Mouse (Mus musculus) heart, postnatal 0 days (tissue): ENCODE measurements around the gene Mul1. TPM values are rescaled to one million over a fixed set of nuclear protein-coding genes. Genes with fewer than 3 reads are reported as not detected.
A peak's percentile ranks its signal among the peaks of the same experiment; 100 is the strongest.

ENCODE experiments used
- ATAC-seq: fragments of 200-750 bp; cut with Nextera tagmentation; 2 replicates; pipeline ENCODE4 v1.8.0; 2017; ENCODE audit warnings: low read depth, moderate number of reproducible peaks, moderate library complexity; ENCODE audit not compliant: insufficient read depth
- DNase-seq: peaks from one replicate; pipeline ENCODE4 v3.0.0-alpha.2; 2016; ENCODE audit warnings: low spot score
- H3K27ac ChIP-seq: fragments of 300-500 bp; sonication (generic); 2 replicates; pipeline ENCODE4 v1.5.1; 2014; ENCODE audit warnings: low read depth, mild to moderate bottlenecking
- H3K27me3 ChIP-seq: fragments of 300-500 bp; sonication (generic); 2 replicates; pipeline ENCODE4 v1.6.1; 2014; ENCODE audit warnings: low read length, mixed read lengths; ENCODE audit not compliant: control insufficient read depth, insufficient read depth
- H3K36me3 ChIP-seq: fragments of 300-500 bp; sonication (generic); replicated peaks from 2 replicates; pipeline ENCODE4 v1.6.1; 2014; ENCODE audit warnings: low read length, mixed read lengths; ENCODE audit not compliant: control insufficient read depth, insufficient read depth
- H3K4me1 ChIP-seq: fragments of 300-500 bp; sonication (generic); 2 replicates; pipeline ENCODE4 v1.6.1; 2014; ENCODE audit warnings: antibody characterized with exemption; ENCODE audit not compliant: control insufficient read depth, insufficient read depth
- H3K4me2 ChIP-seq: fragments of 300-500 bp; sonication (generic); 2 replicates; pipeline ENCODE4 v1.6.1; 2014; ENCODE audit warnings: low read depth, mild to moderate bottlenecking, low read length, moderate library complexity
- H3K4me3 ChIP-seq: fragments of 300-500 bp; sonication (generic); 2 replicates; pipeline ENCODE4 v1.5.1; 2014; ENCODE audit warnings: low read depth, low read length
- H3K9ac ChIP-seq: fragments of 300-500 bp; sonication (generic); replicated peaks from 2 replicates; pipeline ENCODE4 v1.6.1; 2014; ENCODE audit warnings: low read depth, low read length, mixed read lengths
- H3K9me3 ChIP-seq: fragments of 300-500 bp; sonication (generic); replicated peaks from 2 replicates; pipeline ENCODE4 v1.6.1; 2016; ENCODE audit warnings: low read length; ENCODE audit not compliant: control insufficient read depth
- CTCF ChIP-seq: IDR thresholded peaks from 2 replicates; pipeline ENCODE4 v1.5.1; 2016; ENCODE audit warnings: antibody characterized with exemption, control low read depth, low read depth
- EP300 ChIP-seq: IDR thresholded peaks from 2 replicates; pipeline ENCODE4 v1.6.1; 2016; ENCODE audit warnings: antibody characterized with exemption, low read depth
- WGBS: fragments of 180-500 bp; shearing (Covaris S2); extraction: QIAGEN DNeasy Blood & Tissue Kit; methylation state at CpG from one replicate; pipeline ENCODE4 v1.1.7; 2014; 5-methylcytosine and 5-hydroxymethylcytosine counted together
- polyA plus RNA-seq: library from polyadenylated mRNA; unstranded; fragments of >200 nt; fragmentation: Nextera tagmentation; extraction: Ambion mirVana; gene quantifications from 2 replicates; pipeline ENCODE4 v1.2.1, GENCODE M21; 2015
- total RNA-seq: library from RNA; depleted of rRNA; stranded (reverse); fragments of >200 nt; gene quantifications from 2 replicates; pipeline ENCODE4 v1.2.3, GENCODE M21; 2014; ENCODE audit warnings: low replicate concordance; rRNA removed

The Mul1 gene
- total RNA-seq (40.6 and 43.0 TPM in 2 replicates), polyA plus RNA-seq (28.9 and 30.0 TPM in 2 replicates)

DNA sequence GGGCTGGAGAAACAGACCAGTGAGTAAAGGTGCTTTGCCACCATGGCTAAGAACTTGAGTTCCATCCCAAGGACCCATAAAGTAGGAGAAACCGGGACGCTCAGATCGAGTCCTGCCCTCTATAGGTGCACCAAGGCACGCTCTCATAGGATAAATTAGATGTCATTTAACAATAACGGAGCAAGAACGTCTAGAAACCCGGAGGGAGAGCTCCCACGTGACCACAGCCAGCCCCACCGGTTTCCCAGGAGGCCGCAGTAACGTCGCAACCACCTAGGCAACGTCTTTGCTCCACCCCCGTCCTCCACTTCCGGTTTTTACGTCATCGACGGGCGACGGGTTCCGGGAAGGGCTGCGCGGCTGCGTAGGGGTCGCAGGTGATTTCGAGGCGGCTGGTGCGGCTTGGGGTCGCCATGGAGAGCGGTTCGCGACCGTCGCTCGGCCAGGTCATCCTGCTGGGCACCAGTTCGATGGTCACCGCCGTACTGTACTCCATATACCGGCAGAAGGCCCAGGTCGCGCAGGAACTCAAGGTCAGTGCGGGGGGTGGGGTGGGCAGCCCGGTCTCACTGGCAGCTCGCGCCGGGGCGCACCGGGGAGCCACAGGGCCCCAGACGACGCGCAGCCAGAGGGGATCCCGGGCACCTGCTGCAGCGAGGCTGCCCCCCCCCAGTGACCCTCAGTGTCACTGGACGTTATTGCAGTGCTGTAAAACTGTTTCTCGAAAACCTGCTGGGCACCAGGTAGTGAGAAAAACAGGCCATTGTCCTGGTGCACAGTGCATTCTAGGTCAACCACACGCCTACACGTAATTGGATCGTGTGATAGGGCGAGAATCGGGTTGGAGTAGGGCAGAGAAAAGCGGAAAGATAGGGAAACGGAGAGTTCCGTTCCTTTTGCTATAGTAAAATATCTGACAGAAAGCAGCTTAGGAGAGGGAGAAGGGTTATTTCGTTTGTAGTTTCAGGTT, at the start of gene Mul1:
Mul1 (plus strand) TSS at position 325 of the 970 bp plus-strand sequence.
- Histone ChIP-seq H3K27me3 (no peaks in the 10 kb centered on the region), H3K9ac (peak within 1 kb of the TSS; percentile 88), H3K4me1 (peaks cover 12% of the 10 kb centered on the region; the same call in 1 of the 2 replicates), H3K36me3 (peaks cover 27% of the 10 kb centered on the region), H3K4me2 (peak within 1 kb of the TSS; percentile 71), H3K27ac (peak within 1 kb of the TSS; percentile 76), H3K9me3 (no peaks in the 10 kb centered on the region), H3K4me3 (peak within 1 kb of the TSS; percentile 87)
- DNase-seq (peak; percentile 95), ATAC-seq (peak; percentile 95)
- TF ChIP-seq EP300 (no peak), CTCF (no peak)
- WGBS, result under 1% methylated on average over 64 of the region's 64 CpGs

DNA sequence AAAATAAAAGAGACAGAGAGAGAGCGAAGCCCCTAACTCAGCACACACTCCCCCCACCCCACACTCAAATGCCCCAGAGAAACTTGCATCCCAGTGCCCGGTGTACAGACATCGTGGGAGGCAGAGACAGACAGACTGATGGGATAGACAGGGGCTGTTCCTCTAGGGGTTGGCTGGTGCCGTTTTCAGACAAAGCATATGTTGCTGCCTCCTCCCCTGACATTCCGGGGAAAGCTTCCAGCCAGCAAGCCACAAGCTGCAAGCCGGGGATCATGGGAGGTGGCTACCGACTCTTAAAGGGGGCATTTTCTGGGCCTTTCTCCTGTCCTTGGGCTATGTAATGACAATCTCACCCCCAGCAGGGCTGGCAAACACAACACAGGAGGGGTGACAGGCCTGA, 40.8 kb upstream of the Mul1 start:
- WGBS, result 49% methylated on average over 7 of the region's 7 CpGs
- TF ChIP-seq CTCF (no peak), EP300 (no peak)
- H3K9ac ChIP-seq, result no peak overlapping the region
- no peak overlapping the region for H3K4me2 ChIP-seq
- no peaks in the 10 kb centered on the region for H3K9me3 ChIP-seq
- peaks cover 4% of the 10 kb centered on the region; the same call in 1 of the 2 replicates for H3K4me1 ChIP-seq
- H3K36me3 ChIP-seq, result no peaks in the 10 kb centered on the region
- ATAC-seq (no peak), DNase-seq (no peak)
- H3K4me3 ChIP-seq, result no peak overlapping the region
- peaks cover 61% of the 10 kb centered on the region for H3K27me3 ChIP-seq
- H3K27ac ChIP-seq, result no peak overlapping the region

DNA sequence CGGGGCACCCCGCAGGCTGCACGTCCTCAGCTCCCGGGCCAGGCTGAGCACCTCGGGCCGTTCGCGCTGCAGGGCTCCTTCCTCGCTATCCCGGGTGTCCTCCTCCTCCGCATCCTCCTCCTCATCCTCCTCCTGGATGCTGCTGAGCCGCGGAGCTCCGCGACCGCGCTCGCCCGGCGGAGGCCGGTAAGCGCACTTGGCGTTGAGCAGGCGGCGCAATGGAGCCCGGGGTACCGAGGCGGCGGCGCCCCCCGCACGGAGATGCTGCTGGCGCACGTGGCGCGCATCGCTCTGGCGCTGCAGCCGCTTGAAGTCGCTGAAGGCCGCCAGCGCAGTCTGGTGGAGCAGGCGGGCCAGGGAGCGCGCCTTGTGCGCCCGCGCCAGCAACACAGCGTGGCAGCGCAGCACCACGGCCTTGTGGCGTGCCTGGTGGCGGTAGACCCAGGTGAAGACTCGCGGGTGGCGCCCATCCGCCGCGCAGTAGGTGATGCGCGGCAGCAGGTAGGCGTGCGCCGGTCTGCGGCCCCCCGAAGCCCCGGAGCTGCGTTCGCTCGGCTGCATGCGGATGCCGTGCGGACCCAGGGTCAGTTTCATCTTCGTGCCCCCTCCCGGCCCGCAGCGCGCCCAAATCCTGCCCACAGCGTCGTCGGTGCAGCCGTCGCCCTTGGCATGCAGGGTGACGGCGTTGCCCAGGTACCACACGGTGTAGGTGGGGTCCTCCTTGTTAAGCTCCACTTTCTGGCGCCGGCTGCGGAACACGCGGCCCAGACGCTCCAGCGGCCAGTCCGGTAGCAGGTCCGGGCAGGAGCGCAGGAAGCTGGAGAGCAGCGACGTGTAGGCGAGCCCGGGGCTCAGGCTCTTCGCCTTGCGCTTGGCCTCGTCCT, 39.1 kb upstream of the Mul1 start:
- peak overlapping the region; percentile 50 for H3K4me2 ChIP-seq

DNA sequence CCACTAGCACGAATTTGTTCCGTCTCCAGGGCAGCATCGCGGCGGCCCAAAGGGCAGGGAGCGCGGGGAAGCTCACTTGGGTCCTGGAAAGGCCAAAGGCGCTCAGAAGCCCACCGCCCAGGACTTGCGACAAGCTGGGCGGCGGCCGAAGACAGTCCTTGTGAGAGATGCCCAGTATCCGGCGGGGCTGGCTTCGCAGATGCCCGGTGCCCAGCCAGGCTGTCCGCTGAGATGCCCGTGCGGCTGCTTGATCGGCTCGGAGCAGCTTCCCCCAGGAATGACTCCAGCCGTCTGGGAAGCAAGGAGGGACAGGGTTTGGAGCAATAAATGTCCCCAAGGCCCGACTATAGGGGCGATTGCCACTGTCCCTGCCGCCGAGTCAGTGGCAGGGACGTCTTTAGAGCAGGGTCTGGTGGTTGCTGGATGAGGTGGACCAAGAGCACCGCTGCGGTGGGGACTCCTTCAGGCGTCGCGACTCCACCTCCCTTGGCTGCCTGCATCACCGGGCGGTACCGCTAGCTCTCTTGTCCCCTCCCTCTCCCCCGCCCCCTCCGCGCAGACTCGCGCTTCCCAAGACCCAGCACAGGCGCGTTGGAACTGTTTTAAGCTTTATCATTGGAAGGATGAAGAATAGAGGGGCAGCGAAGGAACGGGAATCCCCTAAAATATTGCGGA, 38.4 kb upstream of the Mul1 start, which contains the start of gene Fam43b:
Fam43b (minus strand) TSS at position 558 of the 675 bp plus-strand sequence.
- Histone ChIP-seq H3K4me3 (peak within 1 kb of the TSS; percentile 38), H3K4me2 (peak within 1 kb of the TSS; percentile 50), H3K9ac (no peak within 1 kb of the TSS), H3K27me3 (peaks cover 61% of the 10 kb centered on the region), H3K4me1 (peaks cover 4% of the 10 kb centered on the region; the same call in 1 of the 2 replicates), H3K27ac (no peak within 1 kb of the TSS), H3K36me3 (no peaks in the 10 kb centered on the region), H3K9me3 (no peaks in the 10 kb centered on the region)
- 1% methylated on average over 45 of the region's 46 CpGs for WGBS
- ATAC-seq (no peak), DNase-seq (no peak)
- TF ChIP-seq CTCF (no peak), EP300 (no peak)

More for the DNA sequence above, 39.1 kb upstream of the Mul1 start:
- Histone ChIP-seq H3K9me3 (no peaks in the 10 kb centered on the region), H3K27me3 (peaks cover 61% of the 10 kb centered on the region), H3K9ac (no peak overlapping the region), H3K4me3 (peak overlapping the region; percentile 38), H3K4me1 (peaks cover 4% of the 10 kb centered on the region; the same call in 1 of the 2 replicates), H3K27ac (no peak overlapping the region), H3K36me3 (no peaks in the 10 kb centered on the region)
- DNase-seq (no peak), ATAC-seq (no peak)
- WGBS, result under 1% methylated on average over 99 of the region's 103 CpGs
- TF ChIP-seq EP300, result no peak
- no peak for TF ChIP-seq CTCF

DNA sequence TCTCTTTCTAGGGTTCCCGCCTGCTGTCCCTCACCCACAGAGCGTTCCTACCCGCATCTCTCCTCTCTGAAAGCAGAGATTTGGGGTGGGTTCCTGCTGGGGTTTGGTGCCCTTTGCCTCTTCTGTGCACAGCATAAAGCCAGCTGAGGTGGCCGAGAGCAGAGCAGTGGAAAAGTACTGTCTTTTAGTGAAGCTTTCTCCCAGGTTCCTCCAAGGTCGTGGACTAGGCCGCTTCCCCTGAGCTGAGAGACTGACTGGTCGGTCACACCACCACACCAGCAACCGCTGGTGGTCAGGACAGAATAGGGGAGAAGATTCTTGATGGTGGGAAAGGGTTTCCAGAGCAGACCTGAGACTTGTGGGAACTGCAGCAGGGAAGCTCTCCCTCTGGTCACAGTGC, 37.8 kb upstream of the Mul1 start:
- ATAC-seq, result no peak
- no peak for DNase-seq
- no peak for TF ChIP-seq EP300
- no peak for TF ChIP-seq CTCF
- H3K4me3 ChIP-seq, result peak overlapping the region; percentile 38
- no peaks in the 10 kb centered on the region for H3K36me3 ChIP-seq
- 12% methylated on average over 8 of the region's 8 CpGs for WGBS
- no peak overlapping the region for H3K27ac ChIP-seq
- no peaks in the 10 kb centered on the region for H3K9me3 ChIP-seq
- no peak overlapping the region for H3K9ac ChIP-seq
- peak overlapping the region; percentile 50 for H3K4me2 ChIP-seq
- peaks cover 4% of the 10 kb centered on the region; the same call in 1 of the 2 replicates for H3K4me1 ChIP-seq
- H3K27me3 ChIP-seq, result peaks cover 61% of the 10 kb centered on the region
